Mouse (Mus musculus): ENCODE results near the gene Hid1. TPM values are rescaled to one million over a fixed set of nuclear protein-coding genes. Genes with fewer than 3 reads are reported as not detected.

Hid1 gene
- polyA plus RNA-seq, 1 experiment from 2014 or later: 1.1 TPM

DNA sequence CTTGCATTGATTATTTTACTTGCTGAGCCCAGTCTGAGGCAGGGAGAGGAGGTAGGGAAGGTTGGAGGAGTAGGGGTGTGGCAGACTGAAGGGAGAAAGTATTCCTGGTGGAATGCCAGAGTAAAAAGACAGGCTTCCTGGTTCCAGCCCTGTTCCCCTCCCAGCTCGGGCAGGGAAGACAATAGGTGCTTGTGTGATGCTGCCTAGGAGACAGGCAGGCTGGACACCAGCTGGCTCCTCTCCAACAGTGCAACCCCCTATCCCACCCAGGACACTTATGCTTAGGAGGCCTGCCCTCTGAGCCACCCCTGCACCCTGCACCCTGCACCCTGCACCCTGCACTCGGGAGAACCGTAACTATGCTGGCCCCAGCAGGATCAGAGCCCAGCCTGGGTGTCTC lies 8.3 kb downstream of the Hid1 start:
- no peak for TF ChIP-seq EP300 (IDR thresholded peaks at IDR 0.05; ENCODE audit: low read depth)
- TF ChIP-seq CTCF (IDR thresholded peaks at IDR 0.05; ENCODE audit: low read depth): no peak
- Histone ChIP-seq H3K36me3 (replicated peaks; ENCODE audit: insufficient read depth, low read length) (no peaks in the 10 kb centered on the region), H3K4me3 (ENCODE audit: low read depth, low read length) (no peak overlapping the region), H3K27ac (ENCODE audit: low read depth) (no peak overlapping the region), H3K27me3 (ENCODE audit: insufficient read depth, low read length) (0 out of 2 replicates have a peak, but pooled peaks cover 3% of the 10 kb centered on the region), H3K4me2 (ENCODE audit: low read depth, low read length) (no peak overlapping the region), H3K9ac (replicated peaks) (no peak overlapping the region), H3K4me1 (ENCODE audit: insufficient read depth) (no peaks in the 10 kb centered on the region), H3K9me3 (ENCODE audit: low read length) (no peaks in the 10 kb centered on the region)
- ATAC-seq: no peak
- WGBS (ENCODE audit: insufficient replicate concordance): 50% methylated on average over 3 of the region's 3 CpGs
- DNase-seq: no peak

DNA sequence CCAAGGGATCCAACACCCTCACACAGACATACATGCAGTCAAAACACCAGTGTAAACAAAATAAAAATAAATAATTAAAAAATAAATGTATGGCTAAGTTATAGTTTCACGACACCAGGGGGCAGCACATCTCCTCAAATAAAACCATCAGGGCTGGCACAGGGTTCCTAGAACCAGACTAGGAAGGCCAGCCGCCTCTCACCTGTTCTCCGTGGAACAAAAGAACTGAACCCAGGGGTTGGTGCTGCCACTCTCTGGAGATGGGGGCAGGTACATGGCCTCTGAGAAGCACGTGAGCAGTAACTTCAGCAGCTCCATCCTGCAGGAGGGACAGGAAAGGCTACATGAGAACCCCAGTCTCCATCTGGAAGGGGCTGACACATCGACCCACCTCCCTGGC lies 9.1 kb downstream of the Hid1 start:
- no peaks in the 10 kb centered on the region for H3K4me1 ChIP-seq (ENCODE audit: insufficient read depth)
- DNase-seq (peak; percentile 75), ATAC-seq (peak; percentile 38; the same call in 1 of the 2 replicates)
- TF ChIP-seq EP300 (IDR thresholded peaks at IDR 0.05; ENCODE audit: low read depth): no peak
- peak; percentile 63 for TF ChIP-seq CTCF (IDR thresholded peaks at IDR 0.05; ENCODE audit: low read depth)
- H3K9me3 ChIP-seq (ENCODE audit: low read length): no peaks in the 10 kb centered on the region
- H3K36me3 ChIP-seq (replicated peaks; ENCODE audit: insufficient read depth, low read length): no peaks in the 10 kb centered on the region
- H3K27ac ChIP-seq (ENCODE audit: low read depth): no peak overlapping the region
- no peak overlapping the region for H3K4me3 ChIP-seq (ENCODE audit: low read depth, low read length)
- no peak overlapping the region for H3K4me2 ChIP-seq (ENCODE audit: low read depth, low read length)
- H3K27me3 ChIP-seq (ENCODE audit: insufficient read depth, low read length): 0 out of 2 replicates have a peak, but pooled peaks cover 3% of the 10 kb centered on the region
- no peak overlapping the region for H3K9ac ChIP-seq (replicated peaks)
- WGBS (ENCODE audit: insufficient replicate concordance): 15% methylated on average over 5 of the region's 5 CpGs

DNA sequence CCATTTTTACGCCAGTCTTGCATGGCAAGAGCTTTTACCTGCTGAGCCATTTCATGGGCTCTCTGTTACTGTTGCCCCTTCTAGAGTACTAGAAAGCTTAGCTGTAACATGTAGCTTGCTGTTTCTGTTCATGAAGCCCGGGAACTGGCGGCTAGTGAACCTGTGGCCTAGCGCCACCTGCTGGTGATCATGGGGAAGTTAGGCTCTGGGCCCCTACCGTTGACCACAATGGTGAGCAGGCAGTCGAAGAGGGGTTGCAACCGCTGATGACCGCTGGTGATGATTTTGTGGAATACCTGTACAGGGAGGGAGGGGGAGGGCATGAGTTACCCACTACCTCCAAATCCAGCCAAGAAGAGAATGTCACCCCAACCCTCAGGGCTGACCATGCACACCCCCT lies 13.4 kb downstream of the Hid1 start:
- Histone ChIP-seq H3K4me2 (ENCODE audit: low read depth, low read length) (no peak overlapping the region), H3K27me3 (ENCODE audit: insufficient read depth, low read length) (0 out of 2 replicates have a peak, but pooled peaks cover 3% of the 10 kb centered on the region), H3K36me3 (replicated peaks; ENCODE audit: insufficient read depth, low read length) (no peaks in the 10 kb centered on the region), H3K27ac (ENCODE audit: low read depth) (no peak overlapping the region), H3K4me1 (ENCODE audit: insufficient read depth) (no peaks in the 10 kb centered on the region), H3K4me3 (ENCODE audit: low read depth, low read length) (no peak overlapping the region), H3K9ac (replicated peaks) (no peak overlapping the region), H3K9me3 (ENCODE audit: low read length) (no peaks in the 10 kb centered on the region)
- TF ChIP-seq EP300 (IDR thresholded peaks at IDR 0.05; ENCODE audit: low read depth) (no peak), CTCF (IDR thresholded peaks at IDR 0.05; ENCODE audit: low read depth) (peak; percentile 98)
- peak; percentile 51; the same call in 1 of the 2 replicates for ATAC-seq
- 6% methylated on average over 8 of the region's 8 CpGs for WGBS (ENCODE audit: insufficient replicate concordance)
- peak; percentile 82 for DNase-seq

DNA sequence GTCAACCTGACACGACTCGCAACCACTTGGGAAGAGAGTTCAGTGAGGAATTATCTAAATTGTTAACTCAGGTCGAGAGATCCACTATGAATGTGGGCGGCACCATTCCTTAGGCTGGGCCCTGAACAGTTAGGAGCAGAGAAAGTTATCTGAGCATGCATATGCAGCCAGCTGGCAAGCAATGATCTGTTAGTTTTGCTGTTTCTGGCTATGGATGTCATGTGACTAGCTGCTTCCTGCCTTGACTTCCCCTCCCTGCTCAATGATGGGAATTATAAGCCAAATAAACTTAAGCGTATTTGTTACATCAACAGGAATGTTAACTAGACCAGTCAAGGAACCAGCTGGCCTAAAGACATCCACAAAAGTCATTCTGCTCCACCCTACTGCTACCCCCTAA lies 14.2 kb downstream of the Hid1 start:
- Histone ChIP-seq H3K4me2 (ENCODE audit: low read depth, low read length) (no peak overlapping the region), H3K9ac (replicated peaks) (no peak overlapping the region), H3K4me3 (ENCODE audit: low read depth, low read length) (no peak overlapping the region), H3K27me3 (ENCODE audit: insufficient read depth, low read length) (0 out of 2 replicates have a peak, but pooled peaks cover 3% of the 10 kb centered on the region), H3K9me3 (ENCODE audit: low read length) (no peaks in the 10 kb centered on the region), H3K4me1 (ENCODE audit: insufficient read depth) (no peaks in the 10 kb centered on the region), H3K36me3 (replicated peaks; ENCODE audit: insufficient read depth, low read length) (no peaks in the 10 kb centered on the region), H3K27ac (ENCODE audit: low read depth) (no peak overlapping the region)
- ATAC-seq: no peak
- 72% methylated on average over 5 of the region's 5 CpGs for whole genome bisulfite sequencing (ENCODE audit: insufficient replicate concordance)
- TF ChIP-seq CTCF (IDR thresholded peaks at IDR 0.05; ENCODE audit: low read depth) (no peak), EP300 (IDR thresholded peaks at IDR 0.05; ENCODE audit: low read depth) (no peak)
- DNase-seq: no peak

DNA sequence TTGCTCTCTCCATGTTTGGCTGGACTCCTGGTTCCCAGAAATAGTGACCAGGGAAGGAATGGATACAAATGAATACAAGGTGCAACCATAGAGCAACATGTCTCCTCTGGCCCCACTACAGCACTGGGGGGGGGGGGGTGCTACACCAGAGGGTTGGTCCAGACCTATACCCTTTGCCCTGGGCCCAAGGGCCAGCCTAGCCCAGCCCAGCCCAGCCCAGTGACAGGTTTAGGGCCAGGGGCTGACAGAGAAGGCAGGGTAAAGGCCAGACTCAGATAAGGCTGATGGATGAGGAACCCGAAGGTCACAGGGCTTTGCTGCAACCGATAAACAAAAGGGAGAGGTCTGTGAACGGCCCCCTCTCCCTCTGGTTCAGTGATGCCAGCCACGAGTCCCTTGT lies 17.6 kb downstream of the Hid1 start:
- H3K4me1 ChIP-seq (ENCODE audit: insufficient read depth): no peaks in the 10 kb centered on the region
- no peak for TF ChIP-seq CTCF (IDR thresholded peaks at IDR 0.05; ENCODE audit: low read depth)
- TF ChIP-seq EP300 (IDR thresholded peaks at IDR 0.05; ENCODE audit: low read depth): no peak
- no peak for DNase-seq
- H3K4me2 ChIP-seq (ENCODE audit: low read depth, low read length): no peak overlapping the region
- 30% methylated on average over 4 of the region's 4 CpGs for WGBS (ENCODE audit: insufficient replicate concordance)
- H3K9ac ChIP-seq (replicated peaks): no peak overlapping the region
- H3K36me3 ChIP-seq (replicated peaks; ENCODE audit: insufficient read depth, low read length): no peaks in the 10 kb centered on the region
- H3K4me3 ChIP-seq (ENCODE audit: low read depth, low read length): no peak overlapping the region
- 0 out of 2 replicates have a peak, but pooled peaks cover 8% of the 10 kb centered on the region for H3K27me3 ChIP-seq (ENCODE audit: insufficient read depth, low read length)
- no peak overlapping the region for H3K27ac ChIP-seq (ENCODE audit: low read depth)
- no peak for ATAC-seq
- no peaks in the 10 kb centered on the region for H3K9me3 ChIP-seq (ENCODE audit: low read length)

DNA sequence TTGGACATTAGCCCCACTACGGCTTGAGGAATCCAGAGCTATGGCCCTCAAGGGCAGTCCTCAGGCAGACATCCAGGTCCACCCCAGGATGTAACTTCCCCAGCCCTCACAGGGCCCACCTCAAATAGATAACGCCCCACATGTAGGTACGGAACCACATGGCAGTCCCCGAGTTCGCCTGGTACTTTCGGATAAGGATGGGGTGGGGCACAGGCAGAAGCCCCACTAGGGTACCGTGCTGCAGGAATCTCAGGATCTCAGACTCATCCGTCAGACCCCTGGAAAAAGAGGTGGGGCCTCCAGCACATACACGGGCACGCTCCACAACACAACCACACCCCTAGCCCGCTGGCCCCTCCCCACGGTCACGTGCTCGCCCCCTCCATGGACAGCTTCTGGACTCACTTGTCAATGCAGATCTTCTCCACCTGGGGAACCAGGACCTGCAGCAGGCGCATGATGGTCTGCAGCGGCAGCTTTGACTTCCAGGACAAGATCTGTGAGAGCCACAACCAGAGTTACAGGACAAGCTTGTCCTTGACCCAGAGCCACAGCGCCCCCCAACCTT lies 18.8 kb downstream of the Hid1 start:
- H3K4me1 ChIP-seq (ENCODE audit: insufficient read depth): no peaks in the 10 kb centered on the region
- 0 out of 2 replicates have a peak, but pooled peaks cover 6% of the 10 kb centered on the region for H3K27me3 ChIP-seq (ENCODE audit: insufficient read depth, low read length)
- H3K36me3 ChIP-seq (replicated peaks; ENCODE audit: insufficient read depth, low read length): no peaks in the 10 kb centered on the region
- ATAC-seq (no peak), DNase-seq (no peak)
- no peak overlapping the region for H3K4me3 ChIP-seq (ENCODE audit: low read depth, low read length)
- no peak overlapping the region for H3K27ac ChIP-seq (ENCODE audit: low read depth)
- H3K9me3 ChIP-seq (ENCODE audit: low read length): no peaks in the 10 kb centered on the region
- WGBS (ENCODE audit: insufficient replicate concordance): 55% methylated on average over 17 of the region's 17 CpGs
- H3K4me2 ChIP-seq (ENCODE audit: low read depth, low read length): no peak overlapping the region
- TF ChIP-seq CTCF (IDR thresholded peaks at IDR 0.05; ENCODE audit: low read depth): no peak
- no peak for TF ChIP-seq EP300 (IDR thresholded peaks at IDR 0.05; ENCODE audit: low read depth)
- H3K9ac ChIP-seq (replicated peaks): no peak overlapping the region

All from liver, postnatal 0 days (tissue).